In genomic region chr1:131827787-131828258, GRCm38 (mm10) we compare ENCODE assay signal across 7 mouse cellular contexts. TPM values are rescaled to one million over a fixed set of nuclear protein-coding genes. Genes with fewer than 3 reads are reported as not detected.
DNase-seq lines count a peak whose midpoint lies in the region; ATAC-seq and TF ChIP-seq lines count a peak whose summit lies in the region.

No protein-coding gene starts in this region.

- H3K36me3 ChIP-seq in embryonic facial prominence, embryonic 10.5 days (replicated peaks) = peaks cover 29% of the 10 kb centered on the region
- peaks cover 7% of the 10 kb centered on the region; the same call in 1 of the 2 replicates for H3K36me3 ChIP-seq in intestine, postnatal 0 days (ENCODE audit: control insufficient read depth, insufficient read depth)
- H3K36me3 ChIP-seq in midbrain, embryonic 12.5 days = peaks cover 16% of the 10 kb centered on the region; the same call in 1 of the 2 replicates
- no peaks in the 10 kb centered on the region; the same call in 1 of the 2 replicates for H3K36me3 ChIP-seq in small intestine, adult 2 months (ENCODE audit: control insufficient read depth, insufficient read depth, low read length)

- no peaks in the 10 kb centered on the region for H3K9me3 ChIP-seq in embryonic facial prominence, embryonic 10.5 days
- no peaks in the 10 kb centered on the region for H3K9me3 ChIP-seq in intestine, postnatal 0 days (ENCODE audit: control insufficient read depth)
- no peaks in the 10 kb centered on the region for H3K9me3 ChIP-seq in midbrain, embryonic 12.5 days

- WGBS in embryonic facial prominence, embryonic 10.5 days = under 1% methylated on average over 36 of the region's 36 CpGs
- under 1% methylated on average over 36 of the region's 36 CpGs for WGBS in intestine, postnatal 0 days
- under 1% methylated on average over 36 of the region's 36 CpGs for WGBS in midbrain, embryonic 12.5 days
- WGBS in small intestine, adult 2 months = under 1% methylated on average over 36 of the region's 36 CpGs

- peaks cover 7% of the 10 kb centered on the region; the same call in 1 of the 2 replicates for H3K27me3 ChIP-seq in embryonic facial prominence, embryonic 10.5 days (replicated peaks; ENCODE audit: low read depth, poor library complexity, severe bottlenecking)
- H3K27me3 ChIP-seq in intestine, postnatal 0 days (replicated peaks; ENCODE audit: control insufficient read depth, insufficient read depth, low read length) = no peaks in the 10 kb centered on the region
- H3K27me3 ChIP-seq in midbrain, embryonic 12.5 days = peaks cover 3% of the 10 kb centered on the region; the same call in 1 of the 2 replicates
- no peaks in the 10 kb centered on the region for H3K27me3 ChIP-seq in small intestine, adult 2 months (ENCODE audit: control insufficient read depth, insufficient read depth, low read length)

- no peak for TF ChIP-seq CTCF in intestine, postnatal 0 days (IDR thresholded peaks at IDR 0.05; ENCODE audit: low read depth)
- TF ChIP-seq CTCF in small intestine, adult 2 months (IDR thresholded peaks at IDR 0.05; ENCODE audit: extremely low read depth, insufficient read length, insufficient replicate concordance, low read depth, low read length) = no peak

- TF ChIP-seq POLR2A in small intestine, adult 2 months (IDR thresholded peaks at IDR 0.05; ENCODE audit: low read depth, low read length) = peak; percentile 61; the same call in 1 of the 2 replicates

- H3K4me2 ChIP-seq in intestine, postnatal 0 days (replicated peaks; ENCODE audit: low read depth) = peak overlapping the region; percentile 98
- H3K4me2 ChIP-seq in midbrain, embryonic 12.5 days (replicated peaks) = peak overlapping the region; percentile 83

- peak; percentile 99 for DNase-seq in adrenal gland, postnatal 10 days
- DNase-seq in embryonic facial prominence, embryonic 10.5 days (ENCODE audit: low spot score) = peak; percentile 98
- DNase-seq in gonadal fat pad, adult 2 months (ENCODE audit: low read depth) = peak; percentile 64
- DNase-seq in left cerebral cortex, postnatal 4 days = peak; percentile 97

- peak; percentile 89 for ATAC-seq in intestine, postnatal 0 days
- peak; percentile 96 for ATAC-seq in midbrain, embryonic 12.5 days (ENCODE audit: low FRiP score, low read depth)

- H3K27ac ChIP-seq in embryonic facial prominence, embryonic 10.5 days (replicated peaks) = peak overlapping the region; percentile 95
- peak overlapping the region; percentile 36 for H3K27ac ChIP-seq in intestine, postnatal 0 days (ENCODE audit: low read depth, low read length)
- peak overlapping the region; percentile 69 for H3K27ac ChIP-seq in midbrain, embryonic 12.5 days (replicated peaks)
- H3K27ac ChIP-seq in small intestine, adult 2 months (ENCODE audit: insufficient read depth, low read depth, low read length) = peak overlapping the region; percentile 84

- intact Hi-C loops in left cerebral cortex, postnatal 4 days (cut with DNase I) = loop anchor here (10.0 kb wide), 1 partner anchor 113 kb away; no protein-coding TSS in a partner anchor

- peaks cover 40% of the 10 kb centered on the region for H3K4me1 ChIP-seq in embryonic facial prominence, embryonic 10.5 days
- no peaks in the 10 kb centered on the region; the same call in 1 of the 2 replicates for H3K4me1 ChIP-seq in intestine, postnatal 0 days (replicated peaks; ENCODE audit: control insufficient read depth, insufficient read depth, low read length)
- H3K4me1 ChIP-seq in midbrain, embryonic 12.5 days = peaks cover 26% of the 10 kb centered on the region
- H3K4me1 ChIP-seq in small intestine, adult 2 months (ENCODE audit: control insufficient read depth, insufficient read depth, insufficient read length, low read length) = no peaks in the 10 kb centered on the region

- H3K9ac ChIP-seq in intestine, postnatal 0 days (ENCODE audit: low read depth, low read length) = peak overlapping the region; percentile 69
- peak overlapping the region; percentile 81 for H3K9ac ChIP-seq in midbrain, embryonic 12.5 days (replicated peaks)

- H3K4me3 ChIP-seq in embryonic facial prominence, embryonic 10.5 days = peak overlapping the region; percentile 86
- peak overlapping the region; percentile 85 for H3K4me3 ChIP-seq in intestine, postnatal 0 days (ENCODE audit: low read depth, low read length)
- H3K4me3 ChIP-seq in midbrain, embryonic 12.5 days = peak overlapping the region; percentile 79
- H3K4me3 ChIP-seq in small intestine, adult 2 months (ENCODE audit: low read depth, low read length) = peak overlapping the region; percentile 95

RNA-seq across cellular contexts. Expression of gene Slc41a1, which starts 0.5 kb away (rescaled TPM):
- total RNA-seq in adrenal gland, postnatal 10 days (2021) = 10 to 100 TPM; 33.0 to 45.0 TPM
- 12.3 TPM in 2 replicates for polyA plus RNA-seq in embryonic facial prominence, embryonic 10.5 days (2016; fragmentation: Nextera tagmentation; extraction: Ambion mirVana)
- polyA plus RNA-seq in gonadal fat pad, adult 2 months (2012; rRNA removed) = 29.3 and 42.3 TPM in 2 replicates
- 3.5 and 3.8 TPM in 2 replicates for polyA plus RNA-seq in intestine, postnatal 0 days (2015; fragmentation: Nextera tagmentation; extraction: Ambion mirVana)
- 10 to 100 TPM; 32.8 to 35.8 TPM for total RNA-seq in left cerebral cortex, postnatal 4 days (2021)
- polyA plus RNA-seq in midbrain, embryonic 12.5 days (2016; fragmentation: Nextera tagmentation; extraction: Ambion mirVana) = 13.3 and 13.9 TPM in 2 replicates
- 15.0 and 20.1 TPM in 2 replicates for polyA plus RNA-seq in small intestine, adult 2 months (2012; rRNA removed)

RNA-seq across cellular contexts. Expression of gene Pm20d1, which starts 30.6 kb away (rescaled TPM):
- total RNA-seq in adrenal gland, postnatal 10 days (2021) = 10 to 100 TPM; 14.7 to 19.1 TPM
- 2.0 and 3.1 TPM in 2 replicates for polyA plus RNA-seq in embryonic facial prominence, embryonic 10.5 days (2016; fragmentation: Nextera tagmentation; extraction: Ambion mirVana)
- 1.9 and 2.6 TPM in 2 replicates for polyA plus RNA-seq in gonadal fat pad, adult 2 months (2012; rRNA removed)
- polyA plus RNA-seq in intestine, postnatal 0 days (2015; fragmentation: Nextera tagmentation; extraction: Ambion mirVana) = 17.3 and 19.8 TPM in 2 replicates
- under 1 TPM; 0.34 to 0.56 TPM for total RNA-seq in left cerebral cortex, postnatal 4 days (2021)
- 0.18 and 0.82 TPM in 2 replicates for polyA plus RNA-seq in midbrain, embryonic 12.5 days (2016; fragmentation: Nextera tagmentation; extraction: Ambion mirVana)
- polyA plus RNA-seq in small intestine, adult 2 months (2012; rRNA removed) = 8.3 and 33.0 TPM in 2 replicates

RNA-seq across cellular contexts. Expression of gene Rab29, which starts 39.2 kb away (rescaled TPM):
- 10 to 100 TPM; 14.1 to 15.7 TPM for total RNA-seq in adrenal gland, postnatal 10 days (2021)
- polyA plus RNA-seq in embryonic facial prominence, embryonic 10.5 days (2016; fragmentation: Nextera tagmentation; extraction: Ambion mirVana) = 9.6 and 11.7 TPM in 2 replicates
- 23.4 and 35.2 TPM in 2 replicates for polyA plus RNA-seq in gonadal fat pad, adult 2 months (2012; rRNA removed)
- polyA plus RNA-seq in intestine, postnatal 0 days (2015; fragmentation: Nextera tagmentation; extraction: Ambion mirVana) = 16.2 and 19.1 TPM in 2 replicates
- 1 to 10 TPM; 6.8 to 7.5 TPM for total RNA-seq in left cerebral cortex, postnatal 4 days (2021)
- 10.0 and 13.8 TPM in 2 replicates for polyA plus RNA-seq in midbrain, embryonic 12.5 days (2016; fragmentation: Nextera tagmentation; extraction: Ambion mirVana)
- polyA plus RNA-seq in small intestine, adult 2 months (2012; rRNA removed) = 10.3 and 12.4 TPM in 2 replicates

Comparison
In these comparisons a context has a peak if more than half of its experiments do, and no peak if none do; other contexts are left out.
1. Peak in every context shown above with its lines: DNase-seq, ATAC-seq, H3K4me3 ChIP-seq and H3K27ac ChIP-seq.
2. H3K27ac ChIP-seq: peak in every context shown above with its lines; median percentile 95 in embryonic facial prominence, embryonic 10.5 days; 84 in small intestine, adult 2 months; 69 in midbrain, embryonic 12.5 days; 36 in intestine, postnatal 0 days.